Mouse (Mus musculus) stomach, postnatal 0 days (tissue): ENCODE data around the gene Galnt7.
A peak's percentile ranks its signal among the peaks of the same experiment; 100 is the strongest.

Experiments used
- CTCF ChIP-seq: IDR thresholded peaks from 2 replicates; pipeline ENCODE4 v1.5.1; 2016; ENCODE audit warnings: antibody characterized with exemption, low read depth, mild to moderate bottlenecking, moderate library complexity
- EP300 ChIP-seq: optimal IDR thresholded peaks from 2 replicates; pipeline ENCODE3; 2016; ENCODE audit warnings: antibody characterized with exemption

- TF ChIP-seq EP300, result no peak
- TF ChIP-seq CTCF, result peak; percentile 40; the same call in 1 of the 2 replicates
Measured at GRCm38 (mm10) chr8:57573844-57574243, 79.0 kb downstream of the Galnt7 start.
